Mouse (Mus musculus) lung, postnatal 25 days (tissue): ENCODE measurements around the gene Abr.

Source experiments
- DNase-seq: peaks from one replicate; pipeline ENCODE4 v3.0.0; 2022; ENCODE audit warnings: low spot score

The Abr gene

GRCm38 (mm10) chr11:76622152-76622565 lies at the start of gene Abr:
Gene Abr, minus strand, starts transcription at chr11:76622314.
- no peak for DNase-seq

DNA sequence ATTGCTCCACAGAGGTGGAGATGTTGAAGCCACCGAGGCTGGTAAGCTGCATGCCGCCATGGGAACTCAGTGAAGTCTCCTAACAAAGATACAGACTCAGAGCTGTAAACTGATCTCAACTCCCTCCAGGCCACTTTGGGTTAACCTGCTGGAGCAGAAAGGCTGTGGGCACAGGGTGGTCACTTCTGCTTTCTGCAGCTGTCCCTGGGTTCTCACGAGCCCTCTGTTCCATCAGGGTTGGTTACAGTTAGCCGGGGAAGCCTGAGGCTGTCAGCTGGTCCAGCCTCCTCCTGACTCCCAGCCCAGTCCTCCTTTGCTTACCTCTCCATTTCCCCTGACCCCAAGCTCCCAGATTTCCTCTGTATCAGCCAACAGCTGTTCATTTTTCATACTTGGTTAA lies 45.7 kb upstream of the Abr start:
- no peak for DNase-seq

GRCm38 (mm10) chr11:76666002-76666649 lies 44.0 kb upstream of the Abr start:
- no peak for DNase-seq

DNA sequence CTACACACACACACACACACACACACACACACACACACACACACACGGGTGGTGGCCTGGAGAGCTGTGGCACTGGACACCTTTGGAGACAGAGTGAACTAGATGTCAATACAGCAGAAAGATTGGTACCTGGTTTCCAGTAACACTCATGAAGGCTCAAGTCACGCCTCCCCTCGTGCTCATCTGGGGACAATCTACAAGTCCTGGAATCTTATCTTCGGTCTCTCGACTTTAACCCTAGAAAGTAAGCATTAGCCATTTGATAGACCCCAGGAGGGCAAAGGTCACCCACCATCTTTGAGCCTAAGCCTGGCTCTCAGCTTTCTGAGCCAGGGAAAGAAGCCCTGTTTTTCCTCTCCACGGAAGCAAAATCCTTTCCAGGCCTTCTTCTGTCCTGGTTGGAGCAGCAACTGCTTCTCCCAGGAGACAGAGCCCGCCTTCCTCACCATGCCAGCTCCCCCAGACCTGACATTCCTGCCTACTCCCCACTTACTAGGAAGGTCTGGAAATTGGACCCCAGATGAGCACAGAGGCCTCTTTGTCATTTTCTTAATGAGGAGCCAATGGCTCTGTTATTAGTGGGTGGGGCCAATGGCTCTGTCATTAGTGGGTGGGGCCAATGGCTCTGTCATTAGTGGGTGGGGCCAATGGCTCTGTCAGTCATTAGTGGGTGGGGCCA lies 39.8 kb upstream of the Abr start:
- no peak for DNase-seq

DNA sequence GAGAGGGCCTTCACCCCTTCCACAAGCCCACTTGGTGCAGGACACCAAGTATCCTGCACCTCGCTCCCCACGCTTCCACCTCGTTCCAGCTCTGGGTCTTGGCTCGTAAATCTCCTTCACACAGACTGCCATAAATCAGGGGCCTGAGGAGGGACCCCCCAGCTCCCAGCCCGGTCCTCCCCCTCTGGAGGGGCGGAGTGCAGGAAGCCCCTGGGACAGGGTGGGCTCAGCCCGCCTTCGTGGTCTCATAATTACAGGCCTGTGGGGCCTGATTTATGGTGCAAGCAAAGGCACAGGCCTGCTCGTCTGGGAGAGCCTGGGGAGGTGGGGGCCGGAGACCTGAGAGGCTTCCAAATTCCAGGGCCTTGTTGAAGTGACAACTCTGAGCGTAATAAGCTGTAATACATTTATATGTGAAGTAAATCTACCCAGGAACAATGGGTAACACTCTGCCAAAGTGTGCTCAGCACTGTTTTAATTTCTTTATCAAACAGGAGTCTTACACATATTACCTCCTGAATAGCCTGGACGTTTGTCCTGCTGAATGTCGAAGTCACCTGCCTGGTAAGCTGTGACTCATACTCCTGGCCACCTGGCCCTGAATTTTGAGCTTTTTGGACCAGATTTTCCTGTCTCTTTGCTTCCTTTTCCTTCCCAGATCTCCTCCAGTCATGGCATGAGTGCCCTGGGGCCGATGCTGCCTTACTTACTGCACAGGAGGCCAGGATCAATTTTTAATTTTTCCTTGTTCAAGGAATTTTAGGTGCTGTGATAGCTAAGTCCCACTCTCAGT lies 37.2 kb upstream of the Abr start:
- DNase-seq: no peak

GRCm38 (mm10) chr11:76657450-76657970 lies 35.4 kb upstream of the Abr start:
- no peak for DNase-seq

DNA sequence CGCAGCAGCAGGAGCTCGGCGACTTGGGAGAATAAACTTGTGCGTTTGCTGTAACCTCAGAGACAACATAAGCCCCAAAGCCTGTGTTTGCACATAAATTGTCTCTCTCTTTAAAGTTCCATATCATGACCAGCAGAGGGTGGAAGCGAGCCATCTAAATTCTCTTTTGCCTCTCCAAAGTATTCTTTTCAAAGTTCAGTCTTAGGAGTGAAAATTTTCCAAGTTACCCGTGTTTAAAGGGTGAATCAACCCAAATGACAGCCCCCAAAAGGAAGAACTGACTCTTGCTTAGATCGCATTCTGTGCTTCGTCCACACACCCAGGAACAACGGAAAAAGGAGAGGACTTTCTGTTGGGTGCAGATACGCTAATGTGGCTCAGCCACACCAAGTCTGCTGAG lies 33.0 kb upstream of the Abr start:
- DNase-seq: peak; percentile 24

DNA sequence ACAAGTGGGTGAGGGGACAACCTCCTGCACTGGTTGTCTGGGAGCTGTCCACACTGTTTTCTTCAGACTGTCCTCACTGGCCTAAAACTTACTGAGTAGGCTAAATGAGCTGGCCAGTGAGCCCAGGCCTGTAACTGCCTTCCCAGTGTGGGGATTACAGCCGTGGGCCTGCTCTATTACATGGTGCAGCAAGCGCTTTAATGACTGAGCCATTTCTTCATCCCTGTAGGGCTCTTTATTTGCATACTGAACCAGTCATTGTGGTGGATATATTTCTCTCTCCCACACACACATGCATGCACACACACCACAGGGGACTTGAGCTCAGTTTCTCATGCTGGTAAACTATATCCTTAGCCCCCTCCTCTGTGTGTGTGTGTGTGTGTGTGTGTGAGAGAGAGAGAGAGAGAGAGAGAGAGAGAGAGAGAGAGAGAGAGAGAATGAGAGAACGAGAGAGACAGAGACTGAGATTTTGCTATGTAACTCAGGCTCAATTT lies 30.8 kb upstream of the Abr start:
- DNase-seq: no peak

- DNase-seq: no peak
Measured at GRCm38 (mm10) chr11:76650862-76651560, 28.9 kb upstream of the Abr start.

- peak; percentile 58 for DNase-seq
Measured at GRCm38 (mm10) chr11:76647500-76647899, 25.4 kb upstream of the Abr start.

DNA sequence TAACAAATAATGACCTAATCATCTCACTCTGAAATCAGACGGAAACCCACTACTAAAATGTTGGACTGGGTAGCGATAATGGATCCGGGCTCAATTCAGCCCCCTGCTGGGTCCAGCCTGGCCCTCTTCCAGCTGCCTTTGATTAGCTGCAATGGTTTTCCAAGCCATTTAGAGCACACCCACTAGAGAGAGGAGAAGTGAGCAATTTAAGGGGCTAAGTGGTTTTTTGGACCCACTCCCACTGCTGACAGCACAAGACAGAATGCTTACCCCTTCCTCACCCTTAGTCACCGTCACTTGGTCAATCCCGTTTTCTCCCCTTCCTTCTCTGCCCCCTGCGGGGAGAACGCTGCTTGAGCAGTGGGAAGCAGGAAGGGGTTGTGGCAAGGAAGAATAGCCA lies 24.9 kb upstream of the Abr start:
- no peak for DNase-seq

DNA sequence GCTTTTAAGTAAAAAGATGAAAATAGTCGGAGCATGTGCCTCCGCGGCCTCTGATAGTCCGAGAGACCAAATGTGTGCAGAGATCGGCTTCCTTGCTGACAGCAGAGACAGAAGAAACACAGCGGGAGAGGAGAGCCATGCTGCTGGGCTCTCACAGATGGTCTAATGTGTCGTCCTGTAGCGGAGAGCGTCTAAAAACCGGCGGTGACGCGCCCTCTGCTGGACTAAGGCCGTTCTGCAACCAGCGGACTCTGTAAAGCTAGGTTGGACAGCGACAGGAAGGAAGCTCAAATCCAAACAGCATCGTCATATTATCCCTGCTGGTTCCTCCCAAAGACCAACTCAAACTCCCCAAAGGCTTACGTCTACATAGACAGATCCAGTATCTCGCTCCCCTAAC lies 23.8 kb upstream of the Abr start:
- DNase-seq: peak; percentile 87

- no peak for DNase-seq
Measured at GRCm38 (mm10) chr11:76645036-76645435, 22.9 kb upstream of the Abr start.

DNA sequence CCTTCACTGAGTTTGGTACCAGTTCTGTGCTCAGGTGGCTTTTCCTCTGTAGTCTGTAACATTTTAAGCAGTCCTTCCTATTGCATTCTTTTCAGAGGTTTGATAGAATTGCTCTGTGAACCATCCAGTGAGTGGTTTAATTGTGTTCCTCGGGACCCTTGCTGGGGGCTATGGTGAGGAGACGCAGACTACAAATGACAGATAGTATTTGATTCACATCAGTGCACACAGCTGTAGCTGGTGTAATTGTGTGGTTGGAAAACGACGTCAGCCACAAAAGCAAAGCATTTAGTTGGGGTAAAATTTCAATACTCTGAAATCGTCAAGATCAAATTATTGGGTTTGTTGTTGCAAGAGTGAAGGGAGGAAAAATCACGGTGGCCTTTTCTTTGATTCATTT lies 22.1 kb upstream of the Abr start:
- no peak for DNase-seq

GRCm38 (mm10) chr11:76640231-76640630 lies 18.1 kb upstream of the Abr start:
- DNase-seq: no peak

DNA sequence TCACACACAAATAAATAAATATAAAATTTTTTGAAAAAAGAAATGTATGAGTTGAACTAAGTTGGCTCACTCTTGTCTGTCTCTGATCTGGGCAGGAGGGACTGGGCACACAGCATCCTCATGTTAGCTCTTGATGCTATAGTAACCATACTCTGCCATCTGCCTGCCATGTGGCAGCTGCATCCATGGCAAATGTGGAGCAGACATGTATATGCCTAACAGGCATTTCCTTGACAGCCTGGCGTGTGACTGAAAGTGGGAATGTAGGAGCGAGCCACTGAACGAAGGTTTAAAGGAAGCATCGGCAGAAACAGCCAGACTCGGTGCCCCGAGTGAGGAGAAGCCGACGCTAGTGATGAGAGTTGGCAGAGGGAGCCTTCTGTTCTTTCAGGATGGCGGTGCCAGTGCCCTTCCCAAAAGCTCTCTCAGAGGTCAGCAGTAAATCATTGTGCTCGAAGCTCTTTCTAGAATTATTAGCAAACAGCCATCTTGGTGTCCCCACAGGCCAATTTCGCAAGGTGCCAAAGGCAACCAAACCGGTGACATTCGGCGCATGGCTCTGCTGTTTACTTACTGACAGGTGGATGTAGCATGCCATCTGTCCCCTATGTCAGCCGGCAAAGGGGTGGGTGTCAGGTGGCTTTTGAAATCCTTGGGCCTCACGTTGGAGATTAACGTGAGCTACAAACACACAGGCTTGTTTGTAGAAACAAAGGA lies 17.3 kb upstream of the Abr start:
- DNase-seq: no peak

- DNase-seq: no peak
Measured at GRCm38 (mm10) chr11:76630487-76630886, 8.4 kb upstream of the Abr start.

DNA sequence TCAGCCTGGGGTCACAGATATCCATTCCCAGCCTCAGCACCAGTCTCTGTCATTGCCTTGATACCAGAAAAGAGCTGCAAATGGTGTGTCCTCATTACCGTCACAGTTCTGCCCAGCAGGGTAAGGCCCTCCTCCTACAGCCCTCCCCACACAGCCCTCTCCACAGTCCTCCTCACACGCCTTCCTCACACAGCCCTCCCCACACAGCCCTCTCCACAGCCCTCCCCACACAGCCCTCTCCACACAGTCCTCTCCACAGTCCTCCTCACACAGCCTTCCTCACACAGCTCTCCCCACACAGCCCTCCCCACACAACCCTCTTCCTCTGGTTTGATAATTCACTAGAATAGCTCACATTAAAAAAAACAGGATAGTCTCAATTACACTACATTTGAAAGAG lies 7.9 kb upstream of the Abr start:
- DNase-seq: no peak

DNA sequence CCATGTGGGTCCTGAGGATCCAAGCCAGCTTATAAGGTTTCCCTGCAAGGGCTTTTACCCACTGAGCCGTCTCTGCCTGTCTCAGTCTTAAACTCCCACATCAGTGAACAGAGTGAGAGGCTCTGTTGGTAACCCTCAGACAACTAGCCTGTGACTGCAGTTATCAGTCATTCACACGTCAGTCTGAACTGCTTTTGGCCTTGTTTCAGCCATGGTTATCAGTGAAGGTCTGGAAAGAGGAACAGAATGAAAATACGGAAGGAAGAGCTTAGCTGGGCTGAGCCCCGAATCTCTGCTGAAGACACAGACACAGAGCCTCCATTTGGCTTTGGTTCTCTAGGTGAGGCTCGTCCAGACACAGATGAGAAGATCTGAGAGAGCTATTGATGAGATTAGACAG lies 6.5 kb upstream of the Abr start:
- peak; percentile 13 for DNase-seq

- DNase-seq: no peak
Measured at GRCm38 (mm10) chr11:76624881-76625280, 2.8 kb upstream of the Abr start.

GRCm38 (mm10) chr11:76624071-76624470 lies 2.0 kb upstream of the Abr start:
- DNase-seq: no peak
